20 mouse cellular contexts compared by ENCODE assay signal in the genomic region with DNA sequence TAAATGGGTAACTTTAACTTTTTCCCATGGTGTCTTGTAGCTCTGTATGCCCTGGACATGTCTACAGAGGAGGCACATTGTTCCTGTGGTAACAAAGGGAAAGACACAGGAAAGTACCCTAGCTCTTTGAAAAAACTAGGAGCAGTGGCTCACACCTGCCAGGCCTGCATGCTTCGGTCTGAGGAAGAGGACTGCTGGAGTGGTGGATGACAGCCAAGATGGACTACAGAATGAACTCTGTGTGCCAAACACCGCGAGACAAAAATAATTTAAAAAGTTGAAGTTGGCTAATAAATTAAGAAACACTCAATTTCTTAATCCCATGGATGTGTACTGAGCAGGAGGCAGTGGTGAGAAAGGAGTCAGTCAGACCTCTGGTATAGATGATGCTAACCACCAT. TPM values are rescaled to one million over a fixed set of nuclear protein-coding genes. Genes with fewer than 3 reads are reported as not detected.
A peak's percentile ranks its signal among the peaks of the same experiment; 100 is the strongest.
DNase-seq lines count a peak whose midpoint lies in the region; ATAC-seq and TF ChIP-seq lines count a peak whose summit lies in the region.
"Had no signal": no experiment of that assay in that cellular context is flagged by ENCODE, and none has a peak within 500 bp of the region (broad histone marks: within the 10 kb centered on the region; RNA-seq: fewer than 3 reads in every experiment).

No protein-coding gene starts in this region.

- no peak overlapping the region for H3K4me3 ChIP-seq in embryonic facial prominence, embryonic 11.5 days (ENCODE audit: low read depth, low read length)
- H3K4me3 ChIP-seq in embryonic facial prominence, embryonic 10.5 days: no peak overlapping the region
- H3K4me3 ChIP-seq in liver, adult 2 months (ENCODE audit: insufficient read depth, low read depth, low read length): no peak overlapping the region
- H3K4me3 ChIP-seq in liver, embryonic 11.5 days (ENCODE audit: low read depth, low read length): no peak overlapping the region
- H3K4me3 ChIP-seq: embryonic facial prominence, embryonic 13.5 days; embryonic facial prominence, embryonic 15.5 days; erythroblast, embryonic 14.5 days; forebrain, embryonic 10.5 days; forebrain, embryonic 12.5 days had no signal

- 0 out of 2 replicates have a peak, but pooled peaks have one; percentile 55 for ATAC-seq in embryonic facial prominence, embryonic 11.5 days (replicated peaks; ENCODE audit: insufficient number of reproducible peaks, low FRiP score, low TSS enrichment, low read depth)
- no peak for ATAC-seq in liver, embryonic 11.5 days (replicated peaks; ENCODE audit: low FRiP score)
- ATAC-seq: forebrain, embryonic 14.5 days; forebrain, embryonic 16.5 days had no signal

- DNase-seq in embryonic facial prominence, embryonic 11.5 days (ENCODE audit: low spot score): no peak
- DNase-seq in embryonic facial prominence, embryonic 10.5 days (ENCODE audit: low spot score): no peak
- DNase-seq in liver, adult 2 months (ENCODE audit: extremely low read depth, low read depth, low spot score): peak; percentile 51
- no peak for DNase-seq in liver, embryonic 11.5 days (ENCODE audit: low spot score)
- no peak for DNase-seq in cerebellum, postnatal 4 days (ENCODE audit: low spot score in 2 of 2)
- DNase-seq: adrenal gland, postnatal 10 days; adrenal gland, postnatal 36 days; cerebellum, adult 11-12 months; cerebellum, adult 2 months; cerebellum, adult 9-10 months; cerebellum, postnatal 10 days; cerebellum, postnatal 25 days; embryo, embryonic 11 days had no signal

- H3K79me2 ChIP-seq in liver, adult 2 months (ENCODE audit: control insufficient read depth, insufficient read depth, low read length): no peaks in the 10 kb centered on the region

- no peaks in the 10 kb centered on the region for H3K4me1 ChIP-seq in embryonic facial prominence, embryonic 11.5 days (ENCODE audit: control insufficient read depth, insufficient read depth, low read length)
- no peaks in the 10 kb centered on the region for H3K4me1 ChIP-seq in embryonic facial prominence, embryonic 10.5 days
- H3K4me1 ChIP-seq in liver, adult 2 months (ENCODE audit: control insufficient read depth, insufficient read depth, low read length): peaks cover 27% of the 10 kb centered on the region
- H3K4me1 ChIP-seq in liver, embryonic 11.5 days (replicated peaks; ENCODE audit: control insufficient read depth, insufficient read depth, low read length): peaks cover 5% of the 10 kb centered on the region
- H3K4me1 ChIP-seq: embryonic facial prominence, embryonic 13.5 days; embryonic facial prominence, embryonic 15.5 days; forebrain, embryonic 10.5 days; forebrain, embryonic 12.5 days had no signal

- TF ChIP-seq POLR2A in liver, adult 2 months (IDR thresholded peaks at IDR 0.05; ENCODE audit: extremely low read depth, insufficient read depth, low read length): no peak

- no peak overlapping the region for H3K27ac ChIP-seq in embryonic facial prominence, embryonic 11.5 days (replicated peaks; ENCODE audit: low read depth, low read length)
- H3K27ac ChIP-seq in embryonic facial prominence, embryonic 10.5 days (replicated peaks): no peak overlapping the region
- no peak overlapping the region for H3K27ac ChIP-seq in liver, adult 2 months (replicated peaks; ENCODE audit: insufficient read depth, low read depth, low read length)
- H3K27ac ChIP-seq in liver, embryonic 11.5 days (ENCODE audit: low read depth, low read length): no peak overlapping the region
- H3K27ac ChIP-seq: embryonic facial prominence, embryonic 13.5 days; embryonic facial prominence, embryonic 15.5 days; forebrain, embryonic 10.5 days; forebrain, embryonic 12.5 days had no signal

- peaks cover 12% of the 10 kb centered on the region for H3K36me3 ChIP-seq in embryonic facial prominence, embryonic 11.5 days (replicated peaks; ENCODE audit: control insufficient read depth, insufficient read depth, low read depth, low read length)
- H3K36me3 ChIP-seq in embryonic facial prominence, embryonic 10.5 days (replicated peaks): peaks cover 99% of the 10 kb centered on the region
- H3K36me3 ChIP-seq in liver, adult 2 months (ENCODE audit: control insufficient read depth, insufficient read depth, low read length): peaks cover 12% of the 10 kb centered on the region; the same call in 1 of the 2 replicates
- peaks cover 27% of the 10 kb centered on the region for H3K36me3 ChIP-seq in liver, embryonic 11.5 days (ENCODE audit: control insufficient read depth, insufficient read depth, low read length)

- H3K9me3 ChIP-seq in embryonic facial prominence, embryonic 11.5 days (replicated peaks; ENCODE audit: control insufficient read depth, low read length): no peaks in the 10 kb centered on the region
- no peaks in the 10 kb centered on the region for H3K9me3 ChIP-seq in embryonic facial prominence, embryonic 10.5 days
- no peaks in the 10 kb centered on the region for H3K9me3 ChIP-seq in liver, embryonic 11.5 days (ENCODE audit: control insufficient read depth, low read length)
- H3K9me3 ChIP-seq: embryonic facial prominence, embryonic 13.5 days; embryonic facial prominence, embryonic 15.5 days; forebrain, embryonic 10.5 days; forebrain, embryonic 12.5 days had no signal

- no peak overlapping the region for H3K4me2 ChIP-seq in embryonic facial prominence, embryonic 11.5 days (ENCODE audit: low read depth, low read length)
- H3K4me2 ChIP-seq in liver, embryonic 11.5 days: no peak overlapping the region
- H3K4me2 ChIP-seq: embryonic facial prominence, embryonic 13.5 days; embryonic facial prominence, embryonic 15.5 days; forebrain, embryonic 12.5 days had no signal

- H3K27me3 ChIP-seq in embryonic facial prominence, embryonic 11.5 days (ENCODE audit: control insufficient read depth, insufficient read depth, low read length): no peaks in the 10 kb centered on the region
- no peaks in the 10 kb centered on the region for H3K27me3 ChIP-seq in embryonic facial prominence, embryonic 10.5 days (replicated peaks; ENCODE audit: low read depth, poor library complexity, severe bottlenecking)
- H3K27me3 ChIP-seq in liver, adult 2 months (ENCODE audit: control insufficient read depth, insufficient read depth, low read length): no peaks in the 10 kb centered on the region
- no peaks in the 10 kb centered on the region for H3K27me3 ChIP-seq in liver, embryonic 11.5 days (replicated peaks; ENCODE audit: control insufficient read depth, insufficient read depth, low read length)
- H3K27me3 ChIP-seq: embryonic facial prominence, embryonic 13.5 days; embryonic facial prominence, embryonic 15.5 days; forebrain, embryonic 12.5 days had no signal

- 93% methylated on average over 3 of the region's 3 CpGs for WGBS in embryonic facial prominence, embryonic 11.5 days
- WGBS in embryonic facial prominence, embryonic 10.5 days: 97% methylated on average over 3 of the region's 3 CpGs
- WGBS in liver, adult 2 months: 28% methylated on average over 3 of the region's 3 CpGs
- 98% methylated on average over 3 of the region's 3 CpGs for WGBS in liver, embryonic 11.5 days

- no peak overlapping the region for H3K9ac ChIP-seq in embryonic facial prominence, embryonic 11.5 days (replicated peaks; ENCODE audit: low read length)
- H3K9ac ChIP-seq in liver, adult 2 months (ENCODE audit: low read depth, low read length): no peak overlapping the region
- no peak overlapping the region for H3K9ac ChIP-seq in liver, embryonic 11.5 days (ENCODE audit: low read depth, low read length)
- H3K9ac ChIP-seq: embryonic facial prominence, embryonic 13.5 days; embryonic facial prominence, embryonic 15.5 days; forebrain, embryonic 12.5 days had no signal

- no peak for TF ChIP-seq CTCF in liver, adult 2 months (IDR thresholded peaks at IDR 0.05; ENCODE audit: low read depth, low read length)

RNA-seq across cellular contexts. Expression of gene 1810010H24Rik, which starts 15.9 kb away (rescaled TPM):
- 1.8 and 3.4 TPM in 2 replicates for polyA plus RNA-seq in embryonic facial prominence, embryonic 11.5 days (2014; fragmentation: Nextera tagmentation; extraction: Ambion mirVana)
- 0.98 and 2.1 TPM in 2 replicates for polyA plus RNA-seq in embryonic facial prominence, embryonic 10.5 days (2016; fragmentation: Nextera tagmentation; extraction: Ambion mirVana)
- 3.0 and 3.5 TPM in 2 replicates for total RNA-seq in liver, adult 2 months (2014; rRNA removed)
- 2.8 and 3.4 TPM in 2 replicates for polyA plus RNA-seq in liver, adult 2 months (2012; rRNA removed)
- polyA plus RNA-seq in liver, embryonic 11.5 days (2014; fragmentation: Nextera tagmentation; extraction: Ambion mirVana): 1.9 and 2.1 TPM in 2 replicates
- polyA plus RNA-seq: erythroblast, embryonic 14.5 days had no signal

RNA-seq across cellular contexts. Expression of gene Kpna2, which starts 42.1 kb away (rescaled TPM):
- polyA plus RNA-seq in embryonic facial prominence, embryonic 11.5 days (2014; fragmentation: Nextera tagmentation; extraction: Ambion mirVana): 673 and 680 TPM in 2 replicates
- 631 and 685 TPM in 2 replicates for polyA plus RNA-seq in embryonic facial prominence, embryonic 10.5 days (2016; fragmentation: Nextera tagmentation; extraction: Ambion mirVana)
- total RNA-seq in liver, adult 2 months (2014; rRNA removed): 28.0 and 32.2 TPM in 2 replicates
- polyA plus RNA-seq in liver, adult 2 months (2012; rRNA removed): 17.0 and 20.9 TPM in 2 replicates
- 448 and 517 TPM in 2 replicates for polyA plus RNA-seq in liver, embryonic 11.5 days (2014; fragmentation: Nextera tagmentation; extraction: Ambion mirVana)

Comparison
In these comparisons a context has a peak if more than half of its experiments do, and no peak if none do; other contexts are left out.
1. RNA of gene Kpna2, which starts 42.1 kb away (polyA plus RNA-seq): 673 to 680 TPM in embryonic facial prominence, embryonic 11.5 days, 631 to 685 TPM in embryonic facial prominence, embryonic 10.5 days and 448 to 517 TPM in liver, embryonic 11.5 days; 17.0 to 20.9 TPM in liver, adult 2 months; every median in the first group is over 10 times any median in the second.